Mouse (Mus musculus): ENCODE data around the gene Gm37240. TPM values are rescaled to one million over a fixed set of nuclear protein-coding genes. Genes with fewer than 3 reads are reported as not detected.

Gm37240 gene
- polyA plus RNA-seq, 1 experiment from 2014 or later, result 13.4 TPM

DNA sequence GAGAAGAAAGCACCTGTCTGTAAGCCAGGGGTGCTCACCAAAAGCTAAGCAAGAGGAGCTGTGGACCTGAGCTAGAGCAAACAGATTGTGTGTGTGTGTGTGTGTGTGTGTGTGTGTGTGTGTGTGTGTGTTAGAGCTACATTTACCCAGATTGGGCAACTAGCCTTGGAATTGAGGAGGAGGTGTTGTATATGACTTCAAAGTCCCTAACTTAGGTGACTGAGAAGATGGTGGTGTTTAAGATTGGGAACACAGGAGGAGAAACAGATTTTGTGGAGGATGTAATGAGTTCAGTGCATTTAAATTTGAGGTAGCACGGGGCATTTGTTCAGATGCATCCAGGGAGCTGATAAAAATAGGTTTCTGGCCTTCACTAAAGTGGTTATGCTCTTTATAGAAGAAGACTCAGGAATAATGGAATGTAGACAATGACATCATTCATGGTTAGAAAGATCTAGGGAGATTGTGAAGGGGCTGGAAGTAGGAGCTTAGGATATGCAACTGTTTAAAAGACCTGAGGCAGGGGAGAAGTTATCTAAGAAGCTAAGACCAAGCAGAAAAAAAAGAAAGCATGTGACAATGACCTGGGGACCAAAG is 365.9 kb downstream of the Gm37240 start:
- 77% methylated on average over 1 of the region's 1 CpGs for WGBS
- DNase-seq (ENCODE audit: low spot score) (no peak), ATAC-seq (ENCODE audit: low read depth) (no peak)
- H3K4me3 ChIP-seq (ENCODE audit: low read depth, low read length), result no peak overlapping the region
- no peak overlapping the region for H3K9ac ChIP-seq (ENCODE audit: low read depth, low read length)
- H3K4me2 ChIP-seq (ENCODE audit: low read depth, low read length), result no peak overlapping the region
- H3K9me3 ChIP-seq (ENCODE audit: control insufficient read depth, low read length), result no peaks in the 10 kb centered on the region
- H3K27me3 ChIP-seq (replicated peaks; ENCODE audit: control insufficient read depth, insufficient read depth, low read length), result no peaks in the 10 kb centered on the region
- no peaks in the 10 kb centered on the region for H3K36me3 ChIP-seq (ENCODE audit: control insufficient read depth, insufficient read depth, low read length)
- H3K4me1 ChIP-seq (ENCODE audit: control insufficient read depth, insufficient read depth, low read length), result no peaks in the 10 kb centered on the region
- no peak overlapping the region for H3K27ac ChIP-seq (replicated peaks; ENCODE audit: low read depth, low read length)

DNA sequence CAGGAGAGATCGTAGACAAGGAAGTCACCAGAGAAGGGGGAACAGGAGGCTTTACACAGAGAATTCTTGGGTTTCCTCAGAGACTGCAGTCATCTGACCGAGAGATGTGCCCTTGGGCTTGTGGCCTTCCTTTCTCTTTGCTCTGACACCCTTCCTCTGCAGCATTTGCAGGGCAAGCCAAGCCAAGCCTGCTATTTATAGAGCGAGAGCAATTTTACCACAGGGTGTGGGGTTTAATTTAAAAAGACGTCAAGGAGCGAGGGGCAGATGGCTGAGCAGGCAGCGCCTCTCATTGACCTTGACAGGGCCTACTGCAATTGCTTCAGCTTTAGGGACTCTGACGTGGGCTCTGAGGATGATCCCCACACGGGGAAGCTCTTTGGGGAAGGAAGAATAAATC is 368.6 kb downstream of the Gm37240 start:
- no peak overlapping the region for H3K4me2 ChIP-seq (ENCODE audit: low read depth, low read length)

DNA sequence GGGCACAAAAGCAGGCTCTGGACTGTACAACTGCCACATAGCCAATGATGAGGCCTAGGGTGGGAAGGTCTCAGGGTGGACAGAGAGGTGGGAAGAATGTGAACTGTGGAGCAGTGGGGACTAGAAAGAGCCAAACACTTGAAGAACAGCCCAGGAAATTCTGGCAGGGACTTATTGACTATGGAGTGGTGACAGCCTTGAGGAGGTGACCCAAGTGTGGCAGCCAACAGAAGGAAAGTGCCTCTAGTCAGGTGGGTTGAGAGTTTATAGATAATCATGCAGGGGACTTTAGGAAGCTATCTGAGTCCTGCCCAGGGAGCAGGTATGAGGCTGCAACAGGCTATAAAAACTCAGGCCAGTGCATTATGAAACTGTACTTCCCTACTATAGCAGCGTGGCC is 369.2 kb downstream of the Gm37240 start:
- Histone ChIP-seq H3K27me3 (replicated peaks; ENCODE audit: control insufficient read depth, insufficient read depth, low read length) (no peaks in the 10 kb centered on the region), H3K4me2 (ENCODE audit: low read depth, low read length) (no peak overlapping the region), H3K27ac (replicated peaks; ENCODE audit: low read depth, low read length) (no peak overlapping the region), H3K36me3 (ENCODE audit: control insufficient read depth, insufficient read depth, low read length) (no peaks in the 10 kb centered on the region), H3K4me3 (ENCODE audit: low read depth, low read length) (no peak overlapping the region), H3K9ac (ENCODE audit: low read depth, low read length) (no peak overlapping the region), H3K4me1 (ENCODE audit: control insufficient read depth, insufficient read depth, low read length) (no peaks in the 10 kb centered on the region), H3K9me3 (ENCODE audit: control insufficient read depth, low read length) (no peaks in the 10 kb centered on the region)
- WGBS, result 81% methylated on average over 1 of the region's 1 CpGs
- ATAC-seq (ENCODE audit: low read depth), result no peak
- DNase-seq (ENCODE audit: low spot score), result no peak

More for the DNA sequence above, 368.6 kb downstream of the Gm37240 start:
- Histone ChIP-seq H3K9me3 (ENCODE audit: control insufficient read depth, low read length) (no peaks in the 10 kb centered on the region), H3K9ac (ENCODE audit: low read depth, low read length) (no peak overlapping the region), H3K27me3 (replicated peaks; ENCODE audit: control insufficient read depth, insufficient read depth, low read length) (no peaks in the 10 kb centered on the region), H3K36me3 (ENCODE audit: control insufficient read depth, insufficient read depth, low read length) (no peaks in the 10 kb centered on the region), H3K27ac (replicated peaks; ENCODE audit: low read depth, low read length) (no peak overlapping the region), H3K4me3 (ENCODE audit: low read depth, low read length) (no peak overlapping the region), H3K4me1 (ENCODE audit: control insufficient read depth, insufficient read depth, low read length) (no peaks in the 10 kb centered on the region)
- ATAC-seq (ENCODE audit: low read depth) (no peak), DNase-seq (ENCODE audit: low spot score) (peak; percentile 20)
- 59% methylated on average over 8 of the region's 8 CpGs for WGBS

DNA sequence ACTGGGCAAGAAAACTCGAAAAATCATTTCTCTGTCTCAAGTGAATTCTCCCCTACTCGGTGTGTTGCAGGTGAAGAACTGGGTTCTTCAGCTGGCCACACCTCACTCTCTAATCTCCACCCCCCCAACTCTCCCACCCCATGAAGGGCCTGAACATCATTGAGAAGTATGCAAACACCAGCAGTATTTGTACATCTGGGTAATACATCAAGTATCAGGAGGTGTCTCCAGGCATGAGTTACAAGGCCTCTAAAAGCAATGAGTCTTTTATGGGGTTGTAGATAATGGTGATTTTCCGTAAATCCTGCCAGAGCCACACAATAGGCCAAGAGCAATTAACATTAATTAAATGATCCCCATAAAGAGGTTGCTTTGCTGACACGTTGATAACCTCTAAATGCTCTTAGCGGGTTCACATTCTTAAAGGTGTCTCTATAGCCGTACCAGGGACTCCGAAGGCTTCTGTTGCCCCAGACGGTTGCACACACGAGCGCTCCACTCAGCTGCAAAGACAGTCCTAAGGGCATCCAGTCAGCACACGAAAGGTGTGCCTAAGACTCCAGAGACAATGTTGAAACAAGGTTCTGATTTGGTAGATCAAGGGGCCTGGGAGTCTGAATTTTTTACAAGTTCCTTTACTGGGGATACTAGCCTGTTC is 370.4 kb downstream of the Gm37240 start:
- no peaks in the 10 kb centered on the region for H3K27me3 ChIP-seq (replicated peaks; ENCODE audit: control insufficient read depth, insufficient read depth, low read length)
- no peak for DNase-seq (ENCODE audit: low spot score)
- H3K9ac ChIP-seq (ENCODE audit: low read depth, low read length), result no peak overlapping the region
- no peaks in the 10 kb centered on the region for H3K9me3 ChIP-seq (ENCODE audit: control insufficient read depth, low read length)
- no peaks in the 10 kb centered on the region for H3K36me3 ChIP-seq (ENCODE audit: control insufficient read depth, insufficient read depth, low read length)
- ATAC-seq (ENCODE audit: low read depth), result no peak
- no peak overlapping the region for H3K27ac ChIP-seq (replicated peaks; ENCODE audit: low read depth, low read length)
- H3K4me3 ChIP-seq (ENCODE audit: low read depth, low read length), result no peak overlapping the region
- WGBS, result 83% methylated on average over 11 of the region's 11 CpGs
- no peaks in the 10 kb centered on the region for H3K4me1 ChIP-seq (ENCODE audit: control insufficient read depth, insufficient read depth, low read length)
- no peak overlapping the region for H3K4me2 ChIP-seq (ENCODE audit: low read depth, low read length)

DNA sequence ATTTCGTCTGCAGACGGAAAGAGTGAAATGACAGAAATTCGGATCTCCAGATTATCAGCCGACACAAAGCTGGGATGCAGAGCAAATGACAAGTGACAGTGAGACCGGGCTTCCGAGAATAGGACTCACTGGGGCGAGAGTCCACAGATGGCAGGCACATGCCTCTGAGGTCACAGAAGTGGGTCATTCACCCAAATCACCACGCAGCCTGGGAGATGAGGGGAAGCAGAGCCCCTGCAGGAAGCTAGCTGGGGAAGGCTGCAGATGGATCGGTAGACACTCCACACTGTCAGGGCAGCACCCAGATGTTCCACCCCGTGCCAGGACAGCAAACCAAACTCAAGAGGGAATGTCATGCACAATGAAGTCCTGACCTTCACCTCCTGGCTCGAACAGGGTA is 372.6 kb downstream of the Gm37240 start:
- Histone ChIP-seq H3K4me2 (ENCODE audit: low read depth, low read length) (no peak overlapping the region), H3K4me1 (ENCODE audit: control insufficient read depth, insufficient read depth, low read length) (no peaks in the 10 kb centered on the region), H3K36me3 (ENCODE audit: control insufficient read depth, insufficient read depth, low read length) (no peaks in the 10 kb centered on the region), H3K27me3 (replicated peaks; ENCODE audit: control insufficient read depth, insufficient read depth, low read length) (no peaks in the 10 kb centered on the region), H3K9me3 (ENCODE audit: control insufficient read depth, low read length) (no peaks in the 10 kb centered on the region), H3K9ac (ENCODE audit: low read depth, low read length) (no peak overlapping the region), H3K4me3 (ENCODE audit: low read depth, low read length) (no peak overlapping the region), H3K27ac (replicated peaks; ENCODE audit: low read depth, low read length) (no peak overlapping the region)
- WGBS, result 59% methylated on average over 11 of the region's 11 CpGs
- ATAC-seq (ENCODE audit: low read depth) (no peak), DNase-seq (ENCODE audit: low spot score) (no peak)

DNA sequence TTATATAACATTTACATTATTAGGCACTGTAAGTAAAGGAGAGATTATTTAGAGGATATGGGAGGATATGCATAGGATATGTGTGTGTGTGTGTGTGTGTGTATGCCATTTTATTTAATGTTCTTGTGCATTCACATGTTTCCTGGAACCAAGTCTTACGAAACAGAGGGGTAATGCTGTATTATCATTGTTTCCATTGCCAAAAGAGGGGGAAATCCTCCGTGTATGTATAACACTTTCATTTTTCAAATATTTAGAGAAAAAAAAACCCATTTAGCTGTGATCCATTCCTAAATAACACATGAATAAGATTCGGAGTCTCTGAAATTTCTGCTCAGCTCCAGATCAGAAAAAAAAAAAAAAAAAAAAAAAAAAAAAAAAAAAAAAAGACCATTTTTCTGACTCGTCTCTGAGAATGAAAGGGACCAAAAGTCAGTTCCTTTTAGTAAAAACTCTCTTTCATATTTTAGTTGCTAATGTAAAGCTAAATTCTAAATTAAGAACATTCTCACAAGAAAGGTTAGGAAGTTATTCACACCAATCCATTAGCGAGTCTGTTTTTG is 378.5 kb downstream of the Gm37240 start:
- Histone ChIP-seq H3K27me3 (replicated peaks; ENCODE audit: control insufficient read depth, insufficient read depth, low read length) (no peaks in the 10 kb centered on the region), H3K4me2 (ENCODE audit: low read depth, low read length) (no peak overlapping the region), H3K4me1 (ENCODE audit: control insufficient read depth, insufficient read depth, low read length) (no peaks in the 10 kb centered on the region), H3K9me3 (ENCODE audit: control insufficient read depth, low read length) (no peaks in the 10 kb centered on the region), H3K36me3 (ENCODE audit: control insufficient read depth, insufficient read depth, low read length) (no peaks in the 10 kb centered on the region), H3K4me3 (ENCODE audit: low read depth, low read length) (no peak overlapping the region), H3K27ac (replicated peaks; ENCODE audit: low read depth, low read length) (no peak overlapping the region), H3K9ac (ENCODE audit: low read depth, low read length) (no peak overlapping the region)
- DNase-seq (ENCODE audit: low spot score) (no peak), ATAC-seq (ENCODE audit: low read depth) (no peak)
- 80% methylated on average over 5 of the region's 5 CpGs for WGBS

DNA sequence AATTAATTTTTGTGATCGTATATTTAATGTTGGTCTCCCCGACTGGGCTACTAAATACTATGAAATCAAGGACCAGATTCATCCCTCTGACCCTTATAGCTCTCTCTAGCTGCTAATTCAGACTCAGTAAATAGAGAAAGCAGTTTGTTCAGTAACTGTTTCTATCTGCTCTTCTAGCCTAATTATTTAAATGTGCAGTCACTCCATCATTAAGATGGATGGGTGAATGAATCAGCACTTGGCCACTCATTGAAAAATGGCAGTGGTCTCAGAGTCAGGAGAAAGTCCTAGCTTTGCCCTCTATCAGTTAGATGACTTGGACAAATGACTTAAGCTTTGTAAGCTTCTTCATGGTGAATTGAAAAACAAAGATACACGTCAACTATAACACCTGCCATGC is 387.2 kb downstream of the Gm37240 start:
- H3K9me3 ChIP-seq (ENCODE audit: control insufficient read depth, low read length), result no peaks in the 10 kb centered on the region

DNA sequence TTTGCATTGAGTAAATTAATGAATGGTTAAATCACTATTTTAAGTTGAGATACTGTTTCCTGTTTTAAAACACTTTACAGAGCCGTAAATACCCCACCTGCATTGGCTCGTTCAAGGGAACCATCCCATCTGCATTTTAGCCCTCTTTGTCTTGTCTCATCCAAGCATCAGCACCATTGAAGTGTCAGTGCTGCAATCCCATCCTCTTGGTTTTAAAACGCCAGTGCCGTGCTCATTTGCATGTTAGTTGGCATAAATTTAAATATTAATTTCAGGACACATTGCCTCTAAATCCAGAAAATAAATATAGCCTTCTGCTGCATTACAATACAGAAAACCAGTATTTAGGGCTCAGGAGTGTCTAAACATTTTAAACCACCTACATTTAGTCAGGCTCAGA is 391.2 kb downstream of the Gm37240 start:
- Histone ChIP-seq H3K4me2 (ENCODE audit: low read depth, low read length) (no peak overlapping the region), H3K27me3 (replicated peaks; ENCODE audit: control insufficient read depth, insufficient read depth, low read length) (no peaks in the 10 kb centered on the region), H3K9me3 (ENCODE audit: control insufficient read depth, low read length) (no peaks in the 10 kb centered on the region), H3K4me1 (ENCODE audit: control insufficient read depth, insufficient read depth, low read length) (no peaks in the 10 kb centered on the region), H3K9ac (ENCODE audit: low read depth, low read length) (no peak overlapping the region), H3K4me3 (ENCODE audit: low read depth, low read length) (no peak overlapping the region), H3K27ac (replicated peaks; ENCODE audit: low read depth, low read length) (no peak overlapping the region), H3K36me3 (ENCODE audit: control insufficient read depth, insufficient read depth, low read length) (no peaks in the 10 kb centered on the region)
- 80% methylated on average over 4 of the region's 4 CpGs for WGBS
- no peak for ATAC-seq (ENCODE audit: low read depth)
- no peak for DNase-seq (ENCODE audit: low spot score)

More for the DNA sequence above, 387.2 kb downstream of the Gm37240 start:
- ATAC-seq (ENCODE audit: low read depth), result no peak
- Histone ChIP-seq H3K27ac (replicated peaks; ENCODE audit: low read depth, low read length) (no peak overlapping the region), H3K36me3 (ENCODE audit: control insufficient read depth, insufficient read depth, low read length) (no peaks in the 10 kb centered on the region), H3K4me1 (ENCODE audit: control insufficient read depth, insufficient read depth, low read length) (no peaks in the 10 kb centered on the region), H3K9ac (ENCODE audit: low read depth, low read length) (no peak overlapping the region), H3K4me3 (ENCODE audit: low read depth, low read length) (no peak overlapping the region), H3K4me2 (ENCODE audit: low read depth, low read length) (no peak overlapping the region), H3K27me3 (replicated peaks; ENCODE audit: control insufficient read depth, insufficient read depth, low read length) (no peaks in the 10 kb centered on the region)
- no peak for DNase-seq (ENCODE audit: low spot score)
- WGBS, result 85% methylated on average over 3 of the region's 3 CpGs

DNA sequence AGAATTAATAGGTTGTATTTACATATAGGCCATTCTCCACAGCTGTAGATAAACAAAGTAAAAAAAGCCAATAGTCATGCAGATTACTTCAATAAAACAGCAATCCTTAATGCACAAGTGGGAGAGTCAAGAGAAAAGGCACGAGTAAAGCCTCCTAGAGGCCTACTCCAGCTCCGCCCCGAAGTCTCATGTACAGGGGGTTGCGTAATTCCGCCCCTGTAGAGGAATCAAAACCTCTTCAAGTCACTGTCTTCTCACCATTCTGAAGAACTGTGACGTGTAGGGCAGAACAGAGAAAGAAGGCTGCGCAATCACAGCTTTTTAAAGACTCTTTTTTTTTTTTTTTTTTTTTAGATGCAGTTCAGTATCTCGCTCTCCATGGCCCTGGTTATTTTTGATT is 393.5 kb downstream of the Gm37240 start:
- no peaks in the 10 kb centered on the region for H3K36me3 ChIP-seq (ENCODE audit: control insufficient read depth, insufficient read depth, low read length)
- WGBS, result 80% methylated on average over 8 of the region's 8 CpGs
- DNase-seq (ENCODE audit: low spot score) (no peak), ATAC-seq (ENCODE audit: low read depth) (no peak)
- H3K4me3 ChIP-seq (ENCODE audit: low read depth, low read length), result no peak overlapping the region
- H3K4me2 ChIP-seq (ENCODE audit: low read depth, low read length), result no peak overlapping the region
- H3K9ac ChIP-seq (ENCODE audit: low read depth, low read length), result no peak overlapping the region
- H3K27ac ChIP-seq (replicated peaks; ENCODE audit: low read depth, low read length), result no peak overlapping the region
- no peaks in the 10 kb centered on the region for H3K9me3 ChIP-seq (ENCODE audit: control insufficient read depth, low read length)
- H3K4me1 ChIP-seq (ENCODE audit: control insufficient read depth, insufficient read depth, low read length), result no peaks in the 10 kb centered on the region
- H3K27me3 ChIP-seq (replicated peaks; ENCODE audit: control insufficient read depth, insufficient read depth, low read length), result no peaks in the 10 kb centered on the region
